Mouse (Mus musculus) Patski (cell line): ENCODE results near the gene Chad. TPM values are rescaled to one million over a fixed set of nuclear protein-coding genes. Genes with fewer than 3 reads are reported as not detected.

Experiments used
- ATAC-seq: fragments of 100-300 bp; one replicate; pipeline ENCODE4 v1.8.0; 2021
- CTCF ChIA-PET: fragments of 350-600 bp; sonication (Branson Sonifier 250); formaldehyde crosslinking; loops from one replicate; lab custom pipeline; 2022; ENCODE audit warnings: inconsistent platforms; lab: Charles Lee
- POLR2A ChIA-PET: fragments of 350-600 bp; sonication (Branson Sonifier 250); formaldehyde crosslinking; loops from one replicate; lab custom pipeline; 2022; ENCODE audit warnings: antibody characterized with exemption, inconsistent platforms; lab: Charles Lee
- DNase-seq: peaks from one replicate; pipeline ENCODE4 v3.0.0-alpha.2; 2011; ENCODE audit warnings: low read depth, low spot score
- H3K27me3 ChIP-seq: fragments of 371-371 bp; one replicate; pipeline ENCODE4 v1.5.1; 2021
- CTCF ChIP-seq: fragments of 100-300 bp; IDR thresholded peaks from one replicate; pipeline ENCODE4 v1.5.1; 2021
- in situ Hi-C: fragments of 300-500 bp; cut with MboI; formaldehyde crosslinking; loops from 3 replicates; pipeline ENCODE4 v1.11.1; 2018; ENCODE audit warnings: low pct_unique_long_range_greater_than_20kb, mixed read lengths
- polyA plus RNA-seq: library from polyadenylated mRNA; unstranded; gene quantifications from one replicate; pipeline ENCODE4 v1.2.3, GENCODE M21; 2021

Chad gene
- polyA plus RNA-seq, 1 experiment from 2014 or later, result 0.04 TPM

DNA sequence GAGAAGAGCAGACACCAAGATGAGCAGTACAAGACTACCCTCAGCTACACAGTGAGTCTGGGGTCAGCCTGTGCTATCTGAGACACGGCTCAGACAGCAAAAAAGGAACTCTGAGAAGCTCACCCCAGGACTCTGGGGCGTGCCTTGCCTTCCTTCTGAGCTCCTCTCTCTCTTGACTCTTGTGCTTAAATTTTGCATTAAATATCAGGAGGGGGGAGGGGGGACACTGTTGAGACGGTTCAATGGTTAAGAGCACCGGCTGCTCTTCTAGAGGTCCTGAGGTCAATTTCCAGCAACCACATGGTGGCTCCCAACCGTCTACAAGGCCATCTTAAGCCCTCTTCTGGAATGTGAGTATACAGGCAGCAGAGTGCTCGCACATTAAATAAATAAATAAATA, 22.7 kb downstream of the Chad start:
- in situ Hi-C loops, result no loop called here
- ChIA-PET POLR2A (interaction anchor here (0.7 kb wide), 1 partner anchor 284 kb away, joined by 4 read pairs; no protein-coding TSS in a partner anchor), CTCF (interaction anchor here (1.4 kb wide), 1 partner anchor 11 kb away, joined by 3 read pairs; no protein-coding TSS in a partner anchor)
- no peak for TF ChIP-seq CTCF
- DNase-seq (no peak), ATAC-seq (no peak)
- no peaks in the 10 kb centered on the region for H3K27me3 ChIP-seq

GRCm38 (mm10) chr11:94596311-94596852, 31.5 kb downstream of the Chad start:
- no peaks in the 10 kb centered on the region for H3K27me3 ChIP-seq
- no peak for DNase-seq
- in situ Hi-C loops, result no loop called here
- ATAC-seq, result no peak
- CTCF ChIA-PET, result no interaction called here
- POLR2A ChIA-PET, result no interaction called here
- TF ChIP-seq CTCF, result no peak

- no peaks in the 10 kb centered on the region for H3K27me3 ChIP-seq
- POLR2A ChIA-PET, result no interaction called here
- no peak for TF ChIP-seq CTCF
- in situ Hi-C loops, result no loop called here
- ATAC-seq, result no peak
- CTCF ChIA-PET, result interaction anchor here (1.6 kb wide), 1 partner anchor 32 kb away, joined by 4 read pairs; the partner anchor contains the start of gene Lrrc59
- peak; percentile 55 for DNase-seq
Observed at GRCm38 (mm10) chr11:94597319-94597718, 32.5 kb downstream of the Chad start.

GRCm38 (mm10) chr11:94598437-94599120, 33.7 kb downstream of the Chad start:
- no peaks in the 10 kb centered on the region for H3K27me3 ChIP-seq
- no peak for ATAC-seq
- no peak for DNase-seq
- in situ Hi-C loops, result no loop called here
- no peak for TF ChIP-seq CTCF
- ChIA-PET CTCF (interaction anchor here (0.9 to 1.6 kb wide), 2 partner anchors 11 to 31 kb away, joined by 3 to 4 read pairs; partner anchors contain the start of gene Lrrc59), POLR2A (no interaction called here)

GRCm38 (mm10) chr11:94600447-94600846, 35.6 kb downstream of the Chad start:
- TF ChIP-seq CTCF, result no peak
- ChIA-PET POLR2A (no interaction called here), CTCF (interaction anchor here (1.5 kb wide), 1 partner anchor 15 kb away, joined by 4 read pairs; no protein-coding TSS in a partner anchor)
- in situ Hi-C loops, result no loop called here
- no peak for DNase-seq
- ATAC-seq, result no peak
- H3K27me3 ChIP-seq, result no peaks in the 10 kb centered on the region

DNA sequence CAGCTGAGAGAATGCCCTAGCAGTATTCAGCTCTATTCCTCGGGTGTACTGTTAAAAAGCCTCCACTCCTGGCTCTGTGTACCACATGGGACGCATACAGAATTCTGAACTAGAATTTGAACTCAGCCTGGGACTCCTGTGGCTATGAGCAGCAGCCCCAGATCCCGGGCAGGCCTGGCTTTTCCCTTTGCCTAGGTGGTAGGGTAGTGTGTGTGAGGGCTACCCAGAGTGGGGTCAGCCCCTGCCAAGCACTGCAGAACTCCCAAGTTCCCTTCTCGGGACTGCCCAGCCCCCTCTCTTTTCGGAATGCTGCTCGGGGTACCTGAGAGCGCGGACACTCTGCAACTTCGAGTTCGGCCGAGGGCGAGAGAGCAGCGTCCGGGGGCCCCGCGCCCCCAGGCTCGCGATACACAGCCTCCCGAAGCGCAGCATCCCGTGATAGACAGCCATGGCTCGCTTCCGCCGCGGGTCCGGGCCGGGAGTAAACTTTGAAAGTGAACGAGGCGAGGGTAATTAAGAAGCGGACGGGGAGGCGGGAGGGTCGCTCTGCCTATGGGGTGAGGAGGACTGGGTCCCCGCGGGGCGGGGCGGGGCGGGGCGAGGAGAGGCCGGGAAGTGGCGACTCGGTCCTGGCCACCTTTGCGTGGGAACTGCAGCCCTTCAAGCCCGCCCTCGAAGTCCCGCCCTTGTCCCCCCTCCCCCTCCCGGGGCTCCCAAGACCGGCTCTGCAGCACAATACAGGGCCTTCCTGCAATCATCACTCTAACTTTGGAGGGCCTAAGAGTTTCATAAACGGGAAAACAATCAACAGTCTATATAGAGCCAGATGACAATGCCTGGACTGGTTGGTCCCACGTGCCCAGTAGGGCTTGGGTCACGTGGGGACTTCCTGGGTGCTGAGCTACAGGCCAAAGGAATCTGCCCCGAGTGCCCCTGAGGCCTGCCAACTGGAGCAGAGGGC, 36.8 kb downstream of the Chad start, which contains the start of gene Acsf2:
Gene Acsf2 (minus strand): TSS at position 551 of the 961 bp plus-strand sequence.
- TF ChIP-seq CTCF, result no peak
- peak; percentile 44 for ATAC-seq
- ChIA-PET CTCF (interaction anchor here (1.0 to 1.5 kb wide), 2 partner anchors 16 to 28 kb away, joined by 3 to 4 read pairs; partner anchors contain the start of gene Lrrc59), POLR2A (no interaction called here)
- H3K27me3 ChIP-seq, result no peaks in the 10 kb centered on the region
- DNase-seq, result no peak
- in situ Hi-C loops, result no loop called here

DNA sequence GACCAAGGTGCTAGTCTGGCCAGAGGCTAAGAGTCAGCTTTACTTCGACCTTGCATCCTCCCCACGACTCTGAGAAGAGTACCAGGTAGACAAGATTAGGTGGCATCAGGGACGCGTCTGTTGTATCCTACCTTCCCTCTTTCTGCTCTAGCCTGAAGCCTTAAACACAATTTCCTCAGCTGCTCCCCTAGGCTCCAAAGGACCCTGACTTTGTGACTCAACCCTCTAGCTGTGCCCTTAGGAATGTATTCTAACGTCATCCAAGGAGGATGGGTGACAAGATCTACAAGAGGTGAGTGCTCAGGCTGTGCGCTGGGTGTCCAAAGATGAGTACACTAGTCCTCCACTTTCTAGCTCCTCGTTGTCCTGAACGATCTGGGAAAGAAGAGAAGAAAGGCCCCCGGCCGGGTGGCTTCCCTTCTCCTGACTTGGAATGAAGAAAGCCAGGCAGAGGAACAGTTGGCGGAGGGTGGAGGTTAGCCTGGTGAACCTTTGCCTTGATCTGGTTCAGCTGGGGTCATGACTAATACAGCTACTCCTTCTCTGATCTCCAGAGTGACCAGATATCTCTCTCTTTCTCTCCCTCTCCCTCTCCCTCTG, 37.6 kb downstream of the Chad start:
- no peak for TF ChIP-seq CTCF
- ATAC-seq, result no peak
- no peak for DNase-seq
- ChIA-PET CTCF (interaction anchor here (1.0 kb wide), 1 partner anchor 27 kb away, joined by 3 read pairs; the partner anchor contains the start of gene Lrrc59), POLR2A (no interaction called here)
- no peaks in the 10 kb centered on the region for H3K27me3 ChIP-seq
- in situ Hi-C loops, result no loop called here

- POLR2A ChIA-PET, result no interaction called here
- no peak for TF ChIP-seq CTCF
- H3K27me3 ChIP-seq, result no peaks in the 10 kb centered on the region
- ATAC-seq (no peak), DNase-seq (no peak)
- CTCF ChIA-PET, result interaction anchor here (2.2 kb wide), 1 partner anchor 19 kb away, joined by 8 read pairs; the partner anchor contains the start of gene Lrrc59
- in situ Hi-C loops, result no loop called here
Observed at GRCm38 (mm10) chr11:94610744-94611740, 46.2 kb downstream of the Chad start.

- no peak for DNase-seq
- H3K27me3 ChIP-seq, result no peaks in the 10 kb centered on the region
- CTCF ChIA-PET, result no interaction called here
- no peak for TF ChIP-seq CTCF
- no peak for ATAC-seq
- in situ Hi-C loops, result no loop called here
- POLR2A ChIA-PET, result no interaction called here
Observed at GRCm38 (mm10) chr11:94614603-94615002, 49.8 kb downstream of the Chad start.
